Mouse (Mus musculus): ENCODE measurements around the gene Desi1. TPM values are rescaled to one million over a fixed set of nuclear protein-coding genes. Genes with fewer than 3 reads are reported as not detected.

Desi1 gene
- polyA plus RNA-seq, 1 experiment from 2014 or later = 26.8 TPM

DNA sequence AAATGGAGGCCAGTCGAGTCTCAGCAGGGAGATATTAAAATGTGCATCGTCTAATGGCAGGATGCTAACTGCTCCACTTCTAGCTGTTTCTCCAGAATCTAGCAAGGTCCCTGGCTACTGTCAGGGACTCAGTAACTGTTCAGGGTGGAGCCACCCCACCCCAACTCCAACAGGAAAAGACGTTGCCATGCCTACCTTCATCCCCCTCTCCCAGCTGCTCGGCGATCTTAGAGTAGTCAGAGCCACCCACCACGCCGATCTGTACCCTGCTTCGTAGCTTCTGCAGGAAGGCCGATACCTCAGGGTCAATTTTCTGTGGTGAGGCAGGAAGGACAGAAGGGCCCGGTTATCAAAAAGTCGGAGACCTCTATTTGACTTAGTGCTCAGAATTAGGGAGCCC, 76.1 kb downstream of the Desi1 start:
- H3K4me2 ChIP-seq = no peak overlapping the region
- H3K27me3 ChIP-seq (ENCODE audit: insufficient read depth, low read length) = no peaks in the 10 kb centered on the region
- H3K4me3 ChIP-seq (ENCODE audit: low read depth, low read length) = no peak overlapping the region
- no peaks in the 10 kb centered on the region for H3K4me1 ChIP-seq (ENCODE audit: insufficient read depth)
- no peak for ATAC-seq (ENCODE audit: insufficient read depth)
- WGBS = 79% methylated on average over 11 of the region's 11 CpGs
- H3K27ac ChIP-seq (ENCODE audit: low read depth) = no peak overlapping the region
- no peaks in the 10 kb centered on the region for H3K9me3 ChIP-seq (ENCODE audit: low read depth, low read length)
- DNase-seq = no peak
- TF ChIP-seq CTCF (IDR thresholded peaks at IDR 0.05; ENCODE audit: low read depth) = no peak
- H3K9ac ChIP-seq = no peak overlapping the region
- peaks cover 19% of the 10 kb centered on the region; the same call in 1 of the 2 replicates for H3K36me3 ChIP-seq (ENCODE audit: insufficient read depth)

DNA sequence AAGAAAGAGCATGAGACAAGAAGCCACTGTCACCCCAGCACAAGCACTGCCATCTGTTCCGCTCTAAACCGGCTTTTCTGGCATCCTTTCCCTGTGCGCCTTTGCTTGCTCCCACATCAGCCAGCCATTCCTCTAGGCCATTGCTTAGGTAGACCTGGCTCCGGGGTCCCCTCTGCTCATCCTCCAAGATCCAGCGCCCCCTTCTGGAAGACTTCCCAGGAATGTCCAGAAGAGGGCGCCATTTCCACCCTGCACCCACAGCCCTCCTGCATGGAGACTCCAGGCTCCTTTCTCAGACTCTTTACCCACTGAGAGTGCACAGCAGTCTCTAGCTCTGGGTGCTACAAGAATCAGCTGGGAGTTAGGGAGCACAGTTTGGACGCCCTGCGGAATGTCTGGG, 77.2 kb downstream of the Desi1 start:
- peak; percentile 65 for DNase-seq
- TF ChIP-seq CTCF (IDR thresholded peaks at IDR 0.05; ENCODE audit: low read depth) = peak; percentile 79
- no peak for ATAC-seq (ENCODE audit: insufficient read depth)
- H3K36me3 ChIP-seq (ENCODE audit: insufficient read depth) = peaks cover 22% of the 10 kb centered on the region; the same call in 1 of the 2 replicates
- H3K4me1 ChIP-seq (ENCODE audit: insufficient read depth) = no peaks in the 10 kb centered on the region
- 55% methylated on average over 8 of the region's 8 CpGs for WGBS
- no peaks in the 10 kb centered on the region for H3K9me3 ChIP-seq (ENCODE audit: low read depth, low read length)
- H3K4me2 ChIP-seq = no peak overlapping the region
- H3K27me3 ChIP-seq (ENCODE audit: insufficient read depth, low read length) = no peaks in the 10 kb centered on the region
- no peak overlapping the region for H3K9ac ChIP-seq
- H3K27ac ChIP-seq (ENCODE audit: low read depth) = no peak overlapping the region
- no peak overlapping the region for H3K4me3 ChIP-seq (ENCODE audit: low read depth, low read length)

DNA sequence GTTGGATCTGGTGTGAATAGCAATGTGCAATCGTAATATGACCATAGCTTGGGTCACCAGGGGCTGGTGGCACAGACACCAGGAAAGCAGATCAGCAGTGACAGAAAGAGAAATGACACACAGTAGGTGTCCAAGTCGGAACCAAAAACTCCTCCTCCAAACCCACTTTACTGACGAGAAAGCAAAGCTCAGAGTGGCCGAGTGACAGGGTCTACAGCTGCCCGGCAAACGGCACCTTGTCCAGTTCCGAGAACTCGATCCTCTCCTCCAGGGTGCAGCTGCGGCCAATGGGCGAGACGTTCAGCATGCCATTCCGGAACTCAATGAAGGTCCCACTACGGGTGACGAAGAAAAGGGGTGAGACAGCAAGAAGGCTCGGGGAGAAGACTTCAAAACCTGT, 78.2 kb downstream of the Desi1 start:
- Histone ChIP-seq H3K9me3 (ENCODE audit: low read depth, low read length) (no peaks in the 10 kb centered on the region), H3K4me1 (ENCODE audit: insufficient read depth) (no peaks in the 10 kb centered on the region), H3K4me2 (no peak overlapping the region), H3K27me3 (ENCODE audit: insufficient read depth, low read length) (no peaks in the 10 kb centered on the region), H3K36me3 (ENCODE audit: insufficient read depth) (peaks cover 30% of the 10 kb centered on the region; the same call in 1 of the 2 replicates), H3K4me3 (ENCODE audit: low read depth, low read length) (no peak overlapping the region), H3K9ac (no peak overlapping the region), H3K27ac (ENCODE audit: low read depth) (no peak overlapping the region)
- 89% methylated on average over 15 of the region's 15 CpGs for WGBS
- DNase-seq = no peak
- no peak for ATAC-seq (ENCODE audit: insufficient read depth)
- no peak for TF ChIP-seq CTCF (IDR thresholded peaks at IDR 0.05; ENCODE audit: low read depth)

DNA sequence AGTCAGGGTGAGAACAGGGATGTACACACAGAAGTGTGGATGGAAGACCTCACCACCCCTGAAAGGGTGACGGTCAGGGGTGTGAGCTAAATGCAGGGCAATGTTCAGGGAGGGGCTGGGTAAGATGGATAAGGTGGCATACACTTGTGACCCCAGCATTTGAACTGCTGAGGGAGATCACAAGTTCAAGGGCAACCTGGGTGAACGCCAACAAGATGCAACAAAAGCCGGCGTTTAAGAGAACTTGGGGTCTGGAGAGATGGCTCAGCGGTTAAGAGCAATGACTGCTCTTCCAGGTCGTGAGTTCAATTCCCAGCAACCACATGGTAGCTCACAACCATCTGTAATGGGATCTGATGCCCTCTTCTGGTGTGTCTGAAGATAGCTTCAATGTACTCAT, 78.9 kb downstream of the Desi1 start:
- Histone ChIP-seq H3K4me1 (ENCODE audit: insufficient read depth) (no peaks in the 10 kb centered on the region), H3K4me2 (no peak overlapping the region), H3K27ac (ENCODE audit: low read depth) (no peak overlapping the region), H3K4me3 (ENCODE audit: low read depth, low read length) (no peak overlapping the region), H3K9ac (no peak overlapping the region), H3K27me3 (ENCODE audit: insufficient read depth, low read length) (no peaks in the 10 kb centered on the region), H3K9me3 (ENCODE audit: low read depth, low read length) (no peaks in the 10 kb centered on the region), H3K36me3 (ENCODE audit: insufficient read depth) (peaks cover 30% of the 10 kb centered on the region; the same call in 1 of the 2 replicates)
- ATAC-seq (ENCODE audit: insufficient read depth) (no peak), DNase-seq (no peak)
- 88% methylated on average over 6 of the region's 6 CpGs for WGBS
- TF ChIP-seq CTCF (IDR thresholded peaks at IDR 0.05; ENCODE audit: low read depth) = no peak

DNA sequence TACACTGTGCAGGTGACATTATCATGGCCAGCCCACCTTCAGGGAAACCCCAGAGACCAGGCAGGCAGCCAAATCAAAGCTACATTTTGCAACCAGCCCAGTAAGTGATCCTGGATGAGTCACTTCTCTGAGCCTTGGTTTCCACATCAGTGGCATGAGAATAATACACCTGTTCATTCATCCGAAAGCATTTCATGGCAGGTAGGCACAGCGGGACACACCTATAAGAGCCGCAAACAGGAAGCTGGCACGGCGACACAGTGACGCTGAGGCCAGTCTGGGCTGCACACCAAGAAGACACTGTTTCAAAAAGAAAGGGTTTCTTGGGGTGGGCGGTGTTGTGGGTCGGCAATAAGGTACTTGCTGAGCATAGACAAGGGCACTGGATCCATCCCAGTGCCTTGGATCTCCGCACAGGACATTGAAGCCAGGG, 79.5 kb downstream of the Desi1 start:
- 93% methylated on average over 9 of the region's 9 CpGs for WGBS
- ATAC-seq (ENCODE audit: insufficient read depth) = no peak
- no peak overlapping the region for H3K9ac ChIP-seq
- H3K4me3 ChIP-seq (ENCODE audit: low read depth, low read length) = no peak overlapping the region
- H3K27ac ChIP-seq (ENCODE audit: low read depth) = no peak overlapping the region
- no peak overlapping the region for H3K4me2 ChIP-seq
- H3K27me3 ChIP-seq (ENCODE audit: insufficient read depth, low read length) = no peaks in the 10 kb centered on the region
- peaks cover 30% of the 10 kb centered on the region; the same call in 1 of the 2 replicates for H3K36me3 ChIP-seq (ENCODE audit: insufficient read depth)
- TF ChIP-seq CTCF (IDR thresholded peaks at IDR 0.05; ENCODE audit: low read depth) = no peak
- H3K9me3 ChIP-seq (ENCODE audit: low read depth, low read length) = no peaks in the 10 kb centered on the region
- DNase-seq = no peak
- no peaks in the 10 kb centered on the region for H3K4me1 ChIP-seq (ENCODE audit: insufficient read depth)

DNA sequence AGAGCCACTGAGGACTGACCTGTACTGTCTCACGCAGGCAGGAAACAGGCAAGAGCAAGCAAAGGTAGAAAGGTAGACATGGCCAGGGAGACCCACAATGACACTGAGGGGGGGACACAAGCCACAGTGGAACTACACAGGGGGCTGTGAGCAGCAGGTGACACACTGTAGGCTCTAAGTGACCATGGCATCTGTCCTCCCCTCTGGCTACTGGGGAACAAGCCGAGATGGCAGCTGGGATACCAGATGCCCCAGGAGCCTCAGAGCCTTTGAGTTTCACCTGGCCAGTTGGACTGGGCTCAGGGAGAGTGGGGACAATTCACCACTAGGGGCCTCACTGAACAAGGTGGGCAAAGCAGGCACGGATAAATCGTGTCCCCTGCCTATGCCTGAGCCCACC, 81.4 kb downstream of the Desi1 start:
- peaks cover 30% of the 10 kb centered on the region; the same call in 1 of the 2 replicates for H3K36me3 ChIP-seq (ENCODE audit: insufficient read depth)
- WGBS = 68% methylated on average over 4 of the region's 4 CpGs
- no peaks in the 10 kb centered on the region for H3K9me3 ChIP-seq (ENCODE audit: low read depth, low read length)
- no peak overlapping the region for H3K4me3 ChIP-seq (ENCODE audit: low read depth, low read length)
- H3K9ac ChIP-seq = no peak overlapping the region
- no peak for ATAC-seq (ENCODE audit: insufficient read depth)
- TF ChIP-seq CTCF (IDR thresholded peaks at IDR 0.05; ENCODE audit: low read depth) = no peak
- H3K27me3 ChIP-seq (ENCODE audit: insufficient read depth, low read length) = no peaks in the 10 kb centered on the region
- DNase-seq = no peak
- no peak overlapping the region for H3K27ac ChIP-seq (ENCODE audit: low read depth)
- H3K4me1 ChIP-seq (ENCODE audit: insufficient read depth) = no peaks in the 10 kb centered on the region
- H3K4me2 ChIP-seq = no peak overlapping the region

DNA sequence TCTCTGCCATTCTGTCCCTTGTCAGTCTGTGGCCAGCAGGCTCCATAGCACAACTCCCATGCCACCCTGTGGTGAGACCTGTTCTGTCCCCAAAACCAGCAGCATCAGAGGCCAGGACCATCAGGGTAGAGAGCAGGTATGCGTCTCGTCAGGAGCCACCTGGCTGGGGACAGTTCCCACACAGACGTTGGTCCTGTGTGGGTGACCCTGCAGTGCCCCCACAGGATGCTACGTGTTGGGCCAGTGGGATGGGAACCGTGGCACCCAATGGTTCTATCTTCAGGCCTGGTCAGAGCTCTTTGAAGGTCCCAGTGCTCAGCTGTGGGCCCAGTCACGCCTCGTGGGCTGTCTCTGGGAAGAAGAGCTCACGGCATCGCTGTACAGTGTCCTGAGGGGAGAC, 82.5 kb downstream of the Desi1 start:
- DNase-seq (no peak), ATAC-seq (ENCODE audit: insufficient read depth) (no peak)
- Histone ChIP-seq H3K27ac (ENCODE audit: low read depth) (no peak overlapping the region), H3K4me2 (no peak overlapping the region), H3K36me3 (ENCODE audit: insufficient read depth) (peaks cover 30% of the 10 kb centered on the region; the same call in 1 of the 2 replicates), H3K4me3 (ENCODE audit: low read depth, low read length) (no peak overlapping the region), H3K9ac (no peak overlapping the region), H3K4me1 (ENCODE audit: insufficient read depth) (no peaks in the 10 kb centered on the region), H3K27me3 (ENCODE audit: insufficient read depth, low read length) (no peaks in the 10 kb centered on the region), H3K9me3 (ENCODE audit: low read depth, low read length) (no peaks in the 10 kb centered on the region)
- WGBS = 78% methylated on average over 9 of the region's 9 CpGs
- TF ChIP-seq CTCF (IDR thresholded peaks at IDR 0.05; ENCODE audit: low read depth) = no peak

DNA sequence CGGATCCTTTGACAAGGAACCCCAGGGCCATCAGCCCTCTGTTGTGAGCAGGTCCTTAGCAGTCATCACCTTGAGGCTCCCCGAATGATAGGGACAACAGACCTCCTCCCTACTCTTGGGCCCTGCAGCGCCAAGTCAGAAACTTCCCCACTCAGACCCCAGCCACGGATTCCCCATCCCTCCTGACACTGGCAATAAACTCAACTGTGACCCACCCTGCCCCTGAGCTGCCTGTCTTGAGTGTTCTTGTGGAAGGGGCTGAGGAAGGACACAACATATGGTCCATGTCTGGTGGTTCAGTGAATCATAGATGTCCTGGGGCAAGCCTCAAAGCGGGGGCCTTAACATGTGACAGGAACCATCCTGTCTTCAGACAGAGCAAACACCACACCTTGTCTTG, 82.9 kb downstream of the Desi1 start:
- DNase-seq (no peak), ATAC-seq (ENCODE audit: insufficient read depth) (no peak)
- no peaks in the 10 kb centered on the region for H3K27me3 ChIP-seq (ENCODE audit: insufficient read depth, low read length)
- TF ChIP-seq CTCF (IDR thresholded peaks at IDR 0.05; ENCODE audit: low read depth) = no peak
- H3K9ac ChIP-seq = no peak overlapping the region
- H3K4me1 ChIP-seq (ENCODE audit: insufficient read depth) = no peaks in the 10 kb centered on the region
- H3K4me2 ChIP-seq = no peak overlapping the region
- WGBS = 75% methylated on average over 5 of the region's 5 CpGs
- no peak overlapping the region for H3K27ac ChIP-seq (ENCODE audit: low read depth)
- H3K4me3 ChIP-seq (ENCODE audit: low read depth, low read length) = no peak overlapping the region
- peaks cover 29% of the 10 kb centered on the region; the same call in 1 of the 2 replicates for H3K36me3 ChIP-seq (ENCODE audit: insufficient read depth)
- no peaks in the 10 kb centered on the region for H3K9me3 ChIP-seq (ENCODE audit: low read depth, low read length)

All from lung, embryonic 14.5 days (tissue).